Mouse (Mus musculus): Measurements from ENCODE around the gene Trpc1.

DNA sequence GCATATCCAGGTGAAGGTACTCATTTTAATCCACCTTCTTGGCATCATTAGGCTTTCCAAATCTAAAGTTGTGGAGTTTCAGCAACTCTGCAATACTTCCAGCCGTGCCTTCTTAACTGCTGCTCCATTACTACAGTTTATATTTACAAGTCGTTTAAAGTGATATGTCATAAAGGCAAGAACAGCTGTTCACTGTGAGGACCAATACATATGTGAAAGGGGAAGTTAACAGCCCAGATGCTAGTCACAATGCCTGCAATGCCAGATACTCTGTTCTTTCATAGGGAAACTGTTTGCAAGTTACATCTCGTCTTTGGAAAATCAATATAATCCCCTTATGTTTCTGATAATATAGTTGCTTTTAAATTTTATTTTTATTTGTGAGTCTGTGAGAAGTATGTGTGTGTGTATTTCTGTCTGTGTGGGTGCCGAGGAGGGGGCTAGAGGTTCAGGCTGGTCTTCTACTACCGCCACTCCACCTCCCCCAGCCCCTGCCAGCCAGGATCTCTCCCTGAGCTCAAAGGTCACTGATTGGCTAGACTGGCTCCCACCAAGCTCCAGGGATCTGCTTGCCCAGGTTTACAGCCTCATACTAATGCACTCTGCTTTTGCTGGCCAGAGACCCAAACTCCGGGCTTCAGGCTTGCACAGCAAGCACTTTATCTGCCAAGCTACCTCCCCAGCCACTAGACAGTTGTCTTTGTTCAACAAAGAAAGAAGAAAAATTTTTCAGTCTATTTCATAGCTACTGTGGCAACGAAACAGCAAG is 5.1 kb downstream of the Trpc1 start:
- no peak for TF ChIP-seq CTCF (IDR thresholded peaks at IDR 0.05; ENCODE audit: control insufficient read depth, insufficient read depth, insufficient replicate concordance, low read depth, low read length)
- no peak for TF ChIP-seq POLR2A (IDR thresholded peaks at IDR 0.05; ENCODE audit: control insufficient read depth, low read depth, low read length)

Data from testis, adult 2 months (tissue).